Mouse (Mus musculus): ENCODE results near the gene Wnt16. TPM values are rescaled to one million over a fixed set of nuclear protein-coding genes. Genes with fewer than 3 reads are reported as not detected.

Wnt16 gene
- polyA plus RNA-seq (2014; fragmentation: Illumina TruSeq; extraction: RNeasy Lipid Tissue Mini Kit (QIAGEN cat#74804); ENCODE audit: low read depth, low replicate concordance), result not detected

GRCm38 (mm10) chr6:22288004-22288736, at the start of gene Wnt16:
Gene Wnt16, plus strand, starts transcription at chr6:22288227.

Other genes with a start within 250 kb of the Wnt16 start
- gene Fam3c, start 68.0 kb downstream of the Wnt16 start, polyA plus RNA-seq (2014; fragmentation: Illumina TruSeq; extraction: RNeasy Lipid Tissue Mini Kit (QIAGEN cat#74804); ENCODE audit: low read depth, low replicate concordance), result 30.9 TPM

Data from liver, adult 10 weeks (tissue).